Mouse (Mus musculus) frontal cortex, postnatal 10 days (tissue): ENCODE measurements around the gene Ddah1.
"Not testable (repeated sequence)": the region's sequence is repeated elsewhere in the genome, so short reads cannot be mapped to it uniquely, and the experiment has no call there.

Experiments
- DNase-seq, 2 experiments: peaks; one replicate each; pipeline ENCODE4 v3.0.0; 2022; ENCODE audit warnings: low spot score in 2 of 2, mixed read lengths in 1 of 2

The Ddah1 gene

GRCm38 (mm10) chr3:145864033-145864712 is 105.7 kb downstream of the Ddah1 start:
- no peak for DNase-seq

DNA sequence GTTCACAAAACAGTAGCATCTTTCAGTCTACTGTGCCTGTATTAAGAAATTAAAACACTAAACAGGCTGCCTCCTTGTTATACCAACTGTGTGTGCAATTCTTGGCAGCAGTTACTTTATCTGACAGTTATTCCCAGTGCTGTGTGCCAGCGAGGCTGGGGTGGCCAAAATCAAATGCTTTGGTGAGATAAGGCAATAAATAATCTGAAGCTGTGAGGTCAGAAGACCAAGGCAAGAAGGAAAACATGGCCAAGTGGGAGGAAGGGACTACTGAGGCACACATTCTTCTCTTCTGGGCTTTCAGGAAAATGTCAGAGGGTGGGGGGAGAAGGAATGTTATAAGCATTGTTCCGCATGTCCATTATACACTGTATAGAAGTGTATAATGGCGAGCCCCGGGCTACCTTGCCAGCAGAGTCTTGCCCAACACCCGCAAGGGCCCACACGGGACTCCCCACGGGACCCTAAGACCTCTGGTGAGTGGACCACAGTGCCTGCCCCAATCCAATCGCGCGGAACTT is 106.3 kb downstream of the Ddah1 start:
- DNase-seq = no peak

DNA sequence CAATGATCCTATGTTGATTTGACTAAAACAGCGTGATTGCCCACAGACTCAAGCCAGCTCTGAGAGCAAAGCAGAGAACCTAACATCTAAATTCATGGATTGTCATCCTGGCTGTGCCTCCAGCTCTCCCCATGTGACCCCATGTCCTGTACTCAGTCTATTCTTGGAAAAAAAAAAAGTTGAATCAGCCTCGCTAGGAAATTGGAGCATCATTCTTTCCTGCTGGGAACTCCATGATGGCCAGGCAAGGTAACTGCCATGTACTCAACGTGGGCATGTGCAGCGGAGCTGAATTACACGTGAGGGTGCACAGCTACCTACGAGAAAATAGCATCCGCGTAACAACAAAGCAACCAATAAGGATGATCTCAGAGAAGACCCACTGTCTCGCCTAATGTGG is 114.2 kb downstream of the Ddah1 start:
- no peak for DNase-seq

DNA sequence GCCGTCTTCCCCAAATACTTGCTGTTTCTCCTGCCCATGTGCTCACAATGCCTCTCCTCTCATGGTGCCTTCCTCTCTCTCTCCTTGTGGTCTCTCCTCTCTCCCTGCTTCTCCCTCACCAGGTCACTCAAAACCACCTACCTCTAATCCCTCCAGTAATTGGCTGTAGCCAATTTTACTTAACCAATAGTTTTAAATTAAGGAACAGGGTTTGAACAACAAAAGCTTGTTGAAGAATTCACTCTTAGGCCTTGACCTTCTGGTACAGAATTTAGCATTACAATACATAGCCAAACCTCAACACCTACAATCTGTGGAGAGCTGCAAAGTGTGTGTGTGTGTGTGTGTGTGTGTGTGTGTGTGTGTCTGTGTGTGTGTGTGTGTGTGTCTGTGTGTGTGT is 114.8 kb downstream of the Ddah1 start:
- DNase-seq = no peak

DNA sequence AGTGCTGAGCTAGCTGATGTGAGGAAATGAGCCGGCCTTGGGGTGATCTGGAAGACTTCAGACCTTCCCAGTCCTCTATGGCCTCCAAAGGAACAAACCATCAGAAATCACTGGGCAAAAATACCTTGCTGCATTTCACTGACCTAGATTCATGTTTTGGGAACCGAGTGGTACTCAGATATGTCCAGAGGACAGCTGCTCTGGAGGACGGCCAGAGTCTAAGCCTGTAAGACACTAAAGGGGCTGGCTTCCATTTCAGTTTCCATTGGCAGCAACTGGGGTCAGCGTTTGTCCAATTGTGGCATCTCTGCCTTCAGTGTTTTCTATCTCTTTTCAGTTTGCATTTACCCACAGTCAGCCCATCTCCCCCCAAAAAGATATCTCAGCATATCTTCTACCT is 115.7 kb downstream of the Ddah1 start:
- no peak for DNase-seq

DNA sequence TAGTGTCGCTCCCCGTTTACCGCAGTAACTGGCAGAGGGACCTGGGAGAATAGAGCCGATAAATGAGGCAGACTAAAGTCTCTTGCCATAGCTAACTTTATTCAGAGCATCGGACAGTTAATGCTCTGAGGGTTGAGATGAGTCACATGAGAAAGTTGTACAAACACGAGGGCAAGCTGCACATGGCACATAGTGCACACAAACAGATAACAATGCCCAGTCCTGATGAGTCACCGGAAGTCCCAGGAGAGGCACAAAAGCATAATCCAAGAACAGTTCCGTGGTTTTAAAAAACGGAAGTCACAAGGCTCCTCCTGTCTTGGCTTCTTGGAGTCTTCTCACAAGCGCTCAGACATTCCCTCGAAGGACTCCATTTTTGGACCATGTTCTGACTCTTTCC is 117.6 kb downstream of the Ddah1 start:
- DNase-seq = no peak

DNA sequence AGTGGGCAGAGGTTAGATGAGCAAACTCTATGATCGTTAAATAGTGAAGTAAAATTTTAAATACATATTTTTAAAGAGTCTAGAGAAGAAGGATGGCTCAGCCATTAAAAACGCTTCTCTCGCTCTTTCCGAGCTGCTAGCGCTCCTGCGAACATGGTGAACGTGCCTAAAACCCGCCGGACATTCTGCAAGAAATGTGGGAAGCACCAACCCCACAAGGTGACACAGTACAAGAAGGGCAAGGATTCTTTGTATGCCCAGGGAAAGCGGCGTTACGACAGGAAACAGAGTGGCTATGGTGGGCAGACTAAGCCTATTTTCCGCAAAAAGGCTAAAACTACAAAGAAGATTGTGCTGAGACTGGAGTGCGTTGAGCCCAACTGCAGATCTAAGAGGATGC is 120.4 kb downstream of the Ddah1 start:
- not testable (repeated sequence) for DNase-seq

GRCm38 (mm10) chr3:145880335-145880734 is 121.9 kb downstream of the Ddah1 start:
- DNase-seq = no peak

- no peak for DNase-seq
These were observed 123.8 kb downstream of the Ddah1 start for GRCm38 (mm10) chr3:145882076-145882874.

GRCm38 (mm10) chr3:145883233-145883632 is 124.8 kb downstream of the Ddah1 start:
- no peak for DNase-seq

- peak; percentile 31 to 33 for DNase-seq
These were observed 126.9 kb downstream of the Ddah1 start for GRCm38 (mm10) chr3:145885376-145885775.

DNA sequence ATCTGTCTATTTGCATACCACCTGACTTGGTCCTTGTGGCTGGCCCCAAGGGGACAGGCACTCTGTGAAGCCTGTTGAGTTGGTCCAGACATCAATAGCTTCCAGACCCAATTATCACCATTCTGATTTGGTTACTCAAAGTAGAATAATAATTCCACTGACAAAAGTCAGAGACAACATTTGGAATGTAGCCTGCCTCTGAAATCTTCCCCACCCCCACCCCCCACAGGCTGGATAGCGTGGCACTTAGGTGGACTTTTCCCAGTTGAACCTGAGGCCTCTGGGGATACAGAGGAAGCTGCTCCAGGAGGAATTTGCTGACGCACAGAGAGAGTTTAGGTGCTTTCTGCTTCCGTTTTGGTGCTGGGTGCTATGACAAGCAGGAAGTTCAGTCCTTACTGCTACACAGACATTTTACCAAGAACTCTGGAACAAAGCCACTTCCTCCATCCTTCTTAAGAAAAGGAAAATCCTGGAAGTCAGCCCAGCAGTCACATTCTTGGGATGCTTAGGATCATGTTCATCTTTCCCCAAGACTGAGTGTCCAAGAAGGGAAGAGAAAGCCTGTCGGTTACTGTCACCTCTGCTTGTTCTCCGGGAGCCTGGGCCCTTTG is 127.5 kb downstream of the Ddah1 start:
- DNase-seq = no peak

DNA sequence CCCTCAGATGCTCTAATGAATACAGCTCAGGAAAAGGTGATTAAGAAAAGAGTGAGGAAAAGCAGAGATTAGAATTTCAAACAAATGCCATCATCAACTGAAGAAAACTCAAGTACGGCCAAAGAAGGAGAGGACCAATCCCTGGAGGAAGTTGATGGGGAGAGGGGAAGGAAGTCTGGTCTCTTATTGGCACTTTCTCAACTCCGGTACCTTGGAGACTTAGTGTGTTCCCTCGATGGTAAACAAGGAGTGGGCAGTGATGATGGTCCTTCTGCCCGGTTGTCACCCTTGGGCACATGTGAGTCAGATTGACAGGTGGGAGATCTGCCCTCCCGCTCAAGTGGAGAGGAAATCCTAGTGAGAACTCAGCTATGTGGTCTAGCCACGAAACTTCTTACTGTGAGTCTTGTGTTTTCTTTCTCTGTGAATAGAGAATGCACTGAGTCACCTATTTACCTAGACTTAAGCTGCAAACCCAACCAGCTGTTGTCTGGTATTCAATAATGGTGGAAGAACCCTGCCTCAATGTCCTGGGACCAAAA is 129.0 kb downstream of the Ddah1 start:
- no peak for DNase-seq

DNA sequence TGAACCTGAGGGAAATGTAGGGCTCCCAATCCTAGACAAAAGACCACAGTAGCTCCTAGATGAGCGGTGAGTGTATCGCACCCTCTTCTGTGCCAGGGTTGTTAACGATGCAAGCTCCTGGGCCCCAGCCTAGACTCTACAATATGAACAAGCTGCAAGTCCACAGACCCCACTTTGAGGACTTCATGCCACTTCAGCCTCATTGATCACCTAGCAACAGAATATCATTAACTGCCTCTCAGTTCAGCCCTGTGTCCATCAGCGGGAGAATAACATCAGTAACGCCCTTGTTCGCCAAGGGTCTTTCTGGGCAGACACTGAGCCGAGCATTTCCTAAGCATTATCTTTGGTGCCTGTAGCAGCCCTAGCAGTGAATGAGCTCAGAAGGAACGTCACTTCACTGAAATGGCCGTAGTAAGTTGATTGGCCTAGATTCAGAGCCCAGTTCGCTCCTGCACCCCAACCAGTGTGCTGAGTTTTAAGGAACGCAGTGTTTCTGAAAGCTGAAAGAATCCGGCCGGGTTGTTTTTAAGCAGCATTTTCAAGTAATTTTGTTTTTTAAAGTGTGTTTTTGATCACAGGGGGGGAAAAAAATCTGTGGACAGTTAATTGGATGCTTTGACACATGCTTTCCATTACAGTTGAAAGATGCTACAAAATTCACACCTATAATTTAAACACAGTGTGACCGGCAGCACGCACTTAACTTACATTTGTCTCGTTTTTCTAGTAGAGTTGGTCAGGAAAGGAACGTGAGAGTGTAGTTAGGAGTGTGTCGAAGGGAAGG is 132.1 kb downstream of the Ddah1 start:
- peak; percentile 32 to 49 for DNase-seq

GRCm38 (mm10) chr3:145892451-145892850 is 134.0 kb downstream of the Ddah1 start:
- DNase-seq = no peak

- DNase-seq = no peak
These were observed 135.7 kb downstream of the Ddah1 start for GRCm38 (mm10) chr3:145894131-145894530.

DNA sequence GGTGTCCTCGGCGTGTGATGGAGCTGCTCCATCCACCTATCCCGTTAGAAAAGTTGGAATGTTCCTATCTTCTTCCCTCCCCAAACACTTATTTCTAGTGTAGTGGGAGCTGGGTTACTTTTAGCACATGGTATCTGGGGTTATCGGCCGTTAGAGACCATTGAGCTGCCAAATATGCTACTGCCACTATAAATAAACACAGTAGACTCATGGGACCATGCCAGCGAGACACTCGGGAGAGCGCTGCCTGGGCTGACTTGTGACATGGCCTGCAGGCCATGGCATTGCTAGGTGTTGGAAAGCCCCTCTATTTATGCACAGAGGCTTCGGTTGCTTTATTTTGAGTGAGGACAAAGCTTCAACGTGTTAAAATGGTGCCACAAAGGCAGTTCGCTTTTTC is 139.3 kb downstream of the Ddah1 start:
- no peak for DNase-seq

DNA sequence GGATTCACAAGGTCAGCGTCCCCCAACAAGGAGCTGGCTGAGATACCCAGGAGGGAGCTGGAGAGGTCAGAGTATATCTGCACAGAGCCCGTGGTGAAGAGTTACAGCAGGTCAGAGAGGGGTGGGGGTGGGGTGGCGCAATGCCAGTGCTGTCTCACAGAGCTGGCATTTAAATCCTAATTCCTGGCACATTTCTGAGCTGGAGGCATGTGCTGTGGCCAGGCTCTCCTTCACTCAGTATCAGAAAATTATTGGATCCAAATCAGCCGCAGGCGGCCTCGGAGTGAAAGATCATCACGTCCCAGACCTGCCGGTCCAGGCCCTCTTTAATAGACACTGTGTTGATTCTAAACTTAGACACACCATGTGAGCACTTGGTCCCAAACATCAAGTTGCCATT is 141.4 kb downstream of the Ddah1 start:
- DNase-seq = no peak

DNA sequence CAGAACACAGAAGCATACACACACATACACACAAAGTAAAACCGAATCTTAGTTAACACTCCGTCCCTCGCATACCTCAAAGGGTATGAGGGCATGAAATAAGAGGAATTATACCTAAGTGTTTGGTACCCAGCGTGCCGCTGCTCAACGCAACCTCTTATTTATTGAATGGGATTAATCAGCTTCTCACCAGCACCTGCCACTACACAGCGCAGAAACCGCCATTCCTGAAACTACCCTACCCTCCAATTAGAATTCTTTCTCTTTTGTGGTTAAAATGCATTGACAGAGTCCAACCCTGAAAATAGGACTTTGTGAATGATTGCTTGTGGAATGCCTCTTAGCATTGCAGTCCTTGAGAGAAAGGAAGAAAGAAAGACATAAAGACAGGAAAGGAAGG is 145.1 kb downstream of the Ddah1 start:
- no peak for DNase-seq

DNA sequence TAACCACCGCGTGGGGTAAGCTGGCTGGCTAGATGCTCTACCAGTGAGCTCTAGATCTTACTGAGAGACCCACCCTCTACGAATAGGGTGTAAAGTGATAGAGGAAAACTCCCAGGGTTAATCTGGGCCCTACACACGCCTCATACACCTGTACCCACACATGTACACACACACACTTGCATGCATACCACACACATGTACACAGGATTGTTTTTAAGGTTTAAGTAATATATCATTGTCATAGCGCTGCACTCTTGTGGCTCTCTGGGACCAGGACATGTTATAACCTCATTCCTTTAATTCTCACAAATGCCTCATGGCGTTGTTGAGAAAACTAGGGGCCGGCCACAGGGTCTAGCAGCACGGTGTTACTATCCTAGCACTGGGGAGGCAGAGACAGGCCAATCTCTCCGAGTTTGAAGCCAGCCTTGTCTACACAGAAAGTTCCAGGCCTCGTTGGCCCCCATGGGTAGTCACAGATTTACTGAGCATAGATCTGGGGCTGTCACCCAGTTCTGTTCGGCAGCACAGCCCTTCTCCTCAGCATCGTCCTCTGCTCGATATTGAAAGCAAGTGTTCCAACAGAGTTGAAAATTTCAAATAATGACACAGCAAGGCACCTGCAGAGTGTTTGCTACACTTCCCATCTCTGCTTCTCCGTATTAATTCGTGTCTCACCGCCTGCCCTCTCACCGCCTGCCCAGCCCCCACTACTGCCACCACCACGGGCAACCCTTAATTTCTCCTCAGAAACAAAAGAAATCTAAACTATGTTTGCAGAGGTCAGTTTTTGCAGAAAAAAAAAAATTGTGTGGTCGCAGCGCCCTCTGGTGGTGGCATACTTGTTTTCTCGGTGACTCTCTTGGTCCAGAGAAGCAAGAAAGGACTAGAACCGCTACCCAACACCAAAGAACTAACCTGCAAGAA is 146.6 kb downstream of the Ddah1 start:
- peak in 1 of 2 experiments; percentile 56 for DNase-seq
